Mouse (Mus musculus) myocyte (in vitro differentiated cells): ENCODE data around the gene Ppm1b. TPM values are rescaled to one million over a fixed set of nuclear protein-coding genes. Genes with fewer than 3 reads are reported as not detected.

ENCODE experiments used
- H3K27me3 ChIP-seq: one replicate; pipeline ENCODE4 v1.6.1; 2011; ENCODE audit not compliant: control insufficient read depth, insufficient read depth, insufficient read length
- H3K36me3 ChIP-seq: one replicate; pipeline ENCODE4 v1.6.1; 2011; ENCODE audit not compliant: control insufficient read depth, insufficient read depth
- H3K4me2 ChIP-seq: one replicate; pipeline ENCODE4 v1.6.1; 2011; ENCODE audit warnings: low read depth, control low read depth
- H3K4me3 ChIP-seq: one replicate; pipeline ENCODE4 v1.5.1; 2011; ENCODE audit warnings: mild to moderate bottlenecking, control low read depth, moderate library complexity
- H3K79me2 ChIP-seq: one replicate; pipeline ENCODE4 v1.6.1; 2011; ENCODE audit not compliant: control insufficient read depth, insufficient read depth
- H3ac ChIP-seq: one replicate; pipeline ENCODE4 v1.6.1; 2011; ENCODE audit not compliant: control insufficient read depth, insufficient read length
- CEBPB ChIP-seq: IDR thresholded peaks from 2 replicates; pipeline ENCODE4 v1.6.1; 2011; ENCODE audit warnings: mild to moderate bottlenecking, moderate library complexity; ENCODE audit not compliant: poor library complexity, insufficient read depth, severe bottlenecking
- E2F4 ChIP-seq: IDR thresholded peaks from one replicate; pipeline ENCODE4 v1.6.1; 2011; ENCODE audit warnings: mild to moderate bottlenecking, control low read depth, moderate library complexity; ENCODE audit not compliant: insufficient read depth
- MAX ChIP-seq: IDR thresholded peaks from one replicate; pipeline ENCODE4 v1.6.1; 2011; ENCODE audit warnings: low read depth, mild to moderate bottlenecking, control low read depth
- MYOD1 ChIP-seq, 3 experiments: IDR thresholded peaks; one replicate each; pipeline ENCODE4 v1.6.1; 2011; ENCODE audit warnings: control low read depth in 2 of 3, low read depth in 2 of 3, mild to moderate bottlenecking in 2 of 3, moderate library complexity in 1 of 3; ENCODE audit not compliant: insufficient read length in 2 of 3, control insufficient read depth in 1 of 3
- MYOG ChIP-seq, 3 experiments: IDR thresholded peaks; one replicate each; pipeline ENCODE4 v1.6.1; 2011; ENCODE audit warnings: control low read depth in 2 of 3, low read depth in 2 of 3, mild to moderate bottlenecking in 2 of 3; ENCODE audit not compliant: insufficient read length in 2 of 3, control insufficient read depth in 1 of 3, insufficient read depth in 1 of 3
- POLR2A ChIP-seq: IDR thresholded peaks from one replicate; pipeline ENCODE4 v1.6.1; 2011; ENCODE audit warnings: low read depth, mild to moderate bottlenecking, control low read depth, moderate library complexity; ENCODE audit not compliant: insufficient read length
- POLR2AphosphoS2 ChIP-seq: IDR thresholded peaks from one replicate; pipeline ENCODE4 v1.6.1; 2011; ENCODE audit warnings: low read depth, control low read depth; ENCODE audit not compliant: insufficient read length
- REST ChIP-seq: IDR thresholded peaks from one replicate; pipeline ENCODE4 v1.6.1; 2011; ENCODE audit warnings: mild to moderate bottlenecking, control low read depth, moderate library complexity; ENCODE audit not compliant: insufficient read depth, insufficient read length
- SRF ChIP-seq: IDR thresholded peaks from one replicate; pipeline ENCODE4 v1.6.1; 2011; ENCODE audit warnings: low read depth; ENCODE audit not compliant: control insufficient read depth, insufficient read length
- TCF12 ChIP-seq: IDR thresholded peaks from one replicate; pipeline ENCODE4 v1.6.1; 2011; ENCODE audit warnings: mild to moderate bottlenecking, control low read depth; ENCODE audit not compliant: poor library complexity, insufficient read depth, severe bottlenecking
- TCF3 ChIP-seq: IDR thresholded peaks from one replicate; pipeline ENCODE4 v1.6.1; 2011; ENCODE audit warnings: low read depth, control low read depth; ENCODE audit not compliant: insufficient read length
- USF1 ChIP-seq: IDR thresholded peaks from one replicate; pipeline ENCODE4 v1.6.1; 2011; ENCODE audit warnings: low read depth, mild to moderate bottlenecking, control low read depth, moderate library complexity
- polyA plus RNA-seq: library from polyadenylated mRNA; unstranded; fragments of >200 nt; fragmentation: generic; extraction: Trizol; gene quantifications from one replicate; pipeline ENCODE4 v1.2.1, GENCODE M21; 2012; ENCODE audit warnings: missing spikeins

Gene Ppm1b
- polyA plus RNA-seq, 1 experiment: 50.1 TPM

GRCm38 (mm10) chr17:84969916-84970315, 13.4 kb downstream of the Ppm1b start:
- Histone ChIP-seq H3K27me3 (no peaks in the 10 kb centered on the region), H3K79me2 (peaks cover 94% of the 10 kb centered on the region), H3K4me2 (no peak overlapping the region), H3K36me3 (no peaks in the 10 kb centered on the region), H3K4me3 (no peak overlapping the region), H3ac (no peak overlapping the region)
- TF ChIP-seq POLR2AphosphoS2 (no peak), CEBPB (no peak), TCF12 (no peak), E2F4 (no peak), TCF3 (no peak), USF1 (no peak), POLR2A (no peak), MYOD1 (IDR thresholded peaks at IDR 0.05; ENCODE audit: control insufficient read depth in 1 of 3, insufficient read length in 2 of 3, low read depth in 2 of 3) (no peak)

DNA sequence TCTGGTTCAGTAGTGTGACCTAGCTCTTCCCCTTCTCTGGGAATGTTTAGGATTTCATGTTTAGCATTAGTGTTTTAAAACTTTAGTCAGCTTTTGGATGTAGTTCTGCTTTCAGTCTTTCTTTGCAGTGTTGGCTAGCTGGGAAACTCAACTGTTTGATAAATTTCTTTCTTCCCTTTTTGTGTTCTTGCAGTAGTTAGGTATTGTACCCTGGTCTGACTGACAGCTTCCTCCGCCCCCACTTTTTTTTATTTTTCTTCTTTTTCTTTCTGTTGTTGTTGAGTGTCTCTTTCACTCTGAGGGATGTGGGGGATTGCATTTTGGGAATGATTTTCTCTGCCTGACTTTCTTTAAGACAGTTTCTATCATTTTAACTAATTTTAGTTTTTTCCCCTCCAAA, 25.2 kb downstream of the Ppm1b start:
- Histone ChIP-seq H3K36me3 (no peaks in the 10 kb centered on the region), H3K4me3 (no peak overlapping the region)
- TF ChIP-seq MYOD1 (IDR thresholded peaks at IDR 0.05; ENCODE audit: control insufficient read depth in 1 of 3, insufficient read length in 2 of 3, low read depth in 2 of 3): no peak
- TF ChIP-seq CEBPB: no peak
- TF ChIP-seq E2F4: no peak
- TF ChIP-seq USF1: no peak
- no peak for TF ChIP-seq TCF3
- TF ChIP-seq POLR2AphosphoS2: no peak
- TF ChIP-seq MAX: no peak
- no peak for TF ChIP-seq POLR2A
- no peak for TF ChIP-seq TCF12
- TF ChIP-seq SRF: no peak

GRCm38 (mm10) chr17:84982735-84983134, 26.2 kb downstream of the Ppm1b start:
- no peak for TF ChIP-seq USF1
- TF ChIP-seq SRF: no peak
- no peak for TF ChIP-seq MYOG (IDR thresholded peaks at IDR 0.05; ENCODE audit: control insufficient read depth in 1 of 3, insufficient read depth in 1 of 3, insufficient read length in 2 of 3, low read depth in 2 of 3)
- TF ChIP-seq TCF12: no peak
- no peak for TF ChIP-seq CEBPB
- Histone ChIP-seq H3K4me3 (no peak overlapping the region), H3ac (no peak overlapping the region), H3K36me3 (no peaks in the 10 kb centered on the region), H3K4me2 (no peak overlapping the region), H3K79me2 (peaks cover 97% of the 10 kb centered on the region), H3K27me3 (no peaks in the 10 kb centered on the region)

More for the DNA sequence above, 25.2 kb downstream of the Ppm1b start:
- Histone ChIP-seq H3K27me3 (no peaks in the 10 kb centered on the region), H3K79me2 (peaks cover 96% of the 10 kb centered on the region), H3K4me2 (no peak overlapping the region), H3ac (no peak overlapping the region)

- TF ChIP-seq CEBPB (no peak), MYOG (IDR thresholded peaks at IDR 0.05; ENCODE audit: control insufficient read depth in 1 of 3, insufficient read depth in 1 of 3, insufficient read length in 2 of 3, low read depth in 2 of 3) (no peak), REST (no peak), USF1 (no peak), POLR2A (no peak), MAX (no peak), TCF3 (no peak), TCF12 (no peak), POLR2AphosphoS2 (no peak), MYOD1 (IDR thresholded peaks at IDR 0.05; ENCODE audit: control insufficient read depth in 1 of 3, insufficient read length in 2 of 3, low read depth in 2 of 3) (no peak), E2F4 (no peak), SRF (no peak)
These were observed 29.8 kb downstream of the Ppm1b start for GRCm38 (mm10) chr17:84986368-84986767.

GRCm38 (mm10) chr17:84987834-84988410, 31.4 kb downstream of the Ppm1b start:
- H3K36me3 ChIP-seq: no peaks in the 10 kb centered on the region
- no peak for TF ChIP-seq POLR2A
- no peak for TF ChIP-seq TCF12
- TF ChIP-seq MYOG (IDR thresholded peaks at IDR 0.05; ENCODE audit: control insufficient read depth in 1 of 3, insufficient read depth in 1 of 3, insufficient read length in 2 of 3, low read depth in 2 of 3): peak in 1 of 3 experiments; percentile 18
- no peak for TF ChIP-seq REST
- TF ChIP-seq CEBPB: no peak
- TF ChIP-seq MYOD1 (IDR thresholded peaks at IDR 0.05; ENCODE audit: control insufficient read depth in 1 of 3, insufficient read length in 2 of 3, low read depth in 2 of 3): peak in 1 of 3 experiments; percentile 50
- TF ChIP-seq POLR2AphosphoS2: no peak
- TF ChIP-seq TCF3: no peak
- TF ChIP-seq USF1: no peak
- no peak for TF ChIP-seq SRF
- no peak for TF ChIP-seq MAX
- no peaks in the 10 kb centered on the region for H3K27me3 ChIP-seq
- peaks cover 100% of the 10 kb centered on the region for H3K79me2 ChIP-seq
- no peak overlapping the region for H3ac ChIP-seq
- no peak overlapping the region for H3K4me3 ChIP-seq
- H3K4me2 ChIP-seq: no peak overlapping the region

More at GRCm38 (mm10) chr17:84986368-84986767, 29.8 kb downstream of the Ppm1b start:
- Histone ChIP-seq H3ac (no peak overlapping the region), H3K27me3 (no peaks in the 10 kb centered on the region), H3K4me3 (no peak overlapping the region), H3K4me2 (no peak overlapping the region), H3K36me3 (no peaks in the 10 kb centered on the region), H3K79me2 (peaks cover 99% of the 10 kb centered on the region)
